Mouse (Mus musculus): ENCODE data around the gene Bend4.

Gene Bend4

GRCm38 (mm10) chr5:67419407-67419806 is 8.7 kb downstream of the Bend4 start:
- no peak for DNase-seq (ENCODE audit: low read depth, low spot score)

GRCm38 (mm10) chr5:67411475-67411874 is 16.6 kb downstream of the Bend4 start:
- DNase-seq (ENCODE audit: low read depth, low spot score): no peak

- no peak for DNase-seq (ENCODE audit: low read depth, low spot score)
Measured at GRCm38 (mm10) chr5:67410426-67410825, 17.7 kb downstream of the Bend4 start.

GRCm38 (mm10) chr5:67408391-67408790 is 19.7 kb downstream of the Bend4 start:
- no peak for DNase-seq (ENCODE audit: low read depth, low spot score)

- no peak for DNase-seq (ENCODE audit: low read depth, low spot score)
Measured at GRCm38 (mm10) chr5:67404919-67405318, 23.2 kb downstream of the Bend4 start.

GRCm38 (mm10) chr5:67404380-67404779 is 23.7 kb downstream of the Bend4 start:
- no peak for DNase-seq (ENCODE audit: low read depth, low spot score)

DNA sequence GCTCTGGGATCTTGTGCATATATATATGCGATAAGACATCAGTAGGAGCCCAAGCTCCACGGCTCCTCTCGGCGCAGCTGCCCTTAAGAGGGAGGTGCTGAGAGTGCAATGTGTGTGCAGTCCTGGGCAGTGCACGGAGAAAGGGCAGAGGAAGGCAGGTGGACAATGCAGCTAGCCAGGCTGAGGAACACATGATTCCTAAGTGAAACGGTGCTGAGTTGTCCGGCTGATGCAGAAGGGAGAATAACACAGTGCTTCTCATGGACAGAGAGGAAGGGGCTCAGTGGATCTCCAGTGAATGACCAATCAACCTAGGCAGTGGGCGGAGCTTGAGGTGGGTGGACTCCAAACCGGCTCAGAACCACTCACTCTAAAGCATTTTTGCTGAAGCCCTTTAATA is 26.5 kb downstream of the Bend4 start:
- no peak for DNase-seq (ENCODE audit: low read depth, low spot score)

DNA sequence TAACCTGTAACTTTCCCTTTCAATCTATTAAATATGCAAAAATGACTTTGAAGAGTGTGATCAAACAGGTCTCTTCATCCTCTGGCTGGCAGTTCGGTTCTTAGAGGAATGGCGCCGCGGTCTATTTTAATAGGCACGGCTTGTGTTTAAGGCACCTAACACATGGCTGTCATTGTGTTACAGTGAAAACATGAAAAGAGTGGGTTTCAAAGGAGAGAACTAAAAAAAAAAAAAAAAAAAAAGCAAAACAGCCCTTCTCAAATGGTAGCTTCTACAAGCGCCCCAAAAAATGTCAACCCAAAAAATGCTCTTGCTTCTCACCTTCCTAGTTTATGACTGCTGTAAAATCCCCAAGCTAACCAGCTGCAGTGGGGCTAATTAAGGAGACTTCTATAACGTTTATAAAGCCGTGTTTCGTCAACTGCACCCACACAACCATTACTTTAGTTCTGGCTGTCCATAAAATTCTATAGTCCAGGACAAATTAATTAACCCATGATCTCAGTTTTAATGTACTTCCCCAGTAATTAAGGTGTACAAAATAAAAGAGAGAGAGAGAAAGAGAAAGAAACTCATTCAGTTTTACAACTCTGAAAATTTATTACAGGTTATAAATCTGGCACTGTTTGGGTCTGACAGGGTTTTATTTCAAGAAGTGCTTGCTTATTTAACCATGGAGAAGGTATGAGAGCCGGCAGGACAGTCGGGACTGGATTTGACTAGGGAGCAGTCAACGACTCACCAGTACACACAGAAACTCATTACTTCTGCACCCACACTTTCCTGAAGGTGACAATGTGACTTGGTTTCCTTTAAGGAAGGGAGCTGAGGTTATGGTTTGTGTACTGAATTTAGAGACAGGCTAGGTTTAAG is 27.3 kb downstream of the Bend4 start:
- no peak for DNase-seq (ENCODE audit: low read depth, low spot score)

GRCm38 (mm10) chr5:67399876-67400607 is 28.1 kb downstream of the Bend4 start:
- no peak for DNase-seq (ENCODE audit: low read depth, low spot score)

DNA sequence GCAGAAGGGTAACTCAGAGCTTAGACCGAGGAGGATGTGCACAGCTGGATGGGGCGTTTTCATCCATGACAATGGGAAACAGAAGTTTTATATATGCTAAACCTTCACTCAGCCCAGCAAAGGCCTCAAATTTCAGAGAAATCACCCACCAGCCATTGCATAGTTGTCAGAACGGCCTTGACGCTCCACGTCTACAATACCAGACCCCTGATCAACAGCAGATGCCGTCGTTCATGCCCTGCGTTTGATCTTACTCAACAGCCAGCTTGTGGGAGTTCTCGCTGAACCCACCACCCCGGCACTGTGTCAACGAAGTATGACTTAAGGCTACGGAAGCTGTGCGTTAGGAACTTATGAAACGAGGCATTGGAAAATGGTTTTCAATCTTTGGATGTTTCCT is 30.9 kb downstream of the Bend4 start:
- DNase-seq (ENCODE audit: low read depth, low spot score): no peak

DNA sequence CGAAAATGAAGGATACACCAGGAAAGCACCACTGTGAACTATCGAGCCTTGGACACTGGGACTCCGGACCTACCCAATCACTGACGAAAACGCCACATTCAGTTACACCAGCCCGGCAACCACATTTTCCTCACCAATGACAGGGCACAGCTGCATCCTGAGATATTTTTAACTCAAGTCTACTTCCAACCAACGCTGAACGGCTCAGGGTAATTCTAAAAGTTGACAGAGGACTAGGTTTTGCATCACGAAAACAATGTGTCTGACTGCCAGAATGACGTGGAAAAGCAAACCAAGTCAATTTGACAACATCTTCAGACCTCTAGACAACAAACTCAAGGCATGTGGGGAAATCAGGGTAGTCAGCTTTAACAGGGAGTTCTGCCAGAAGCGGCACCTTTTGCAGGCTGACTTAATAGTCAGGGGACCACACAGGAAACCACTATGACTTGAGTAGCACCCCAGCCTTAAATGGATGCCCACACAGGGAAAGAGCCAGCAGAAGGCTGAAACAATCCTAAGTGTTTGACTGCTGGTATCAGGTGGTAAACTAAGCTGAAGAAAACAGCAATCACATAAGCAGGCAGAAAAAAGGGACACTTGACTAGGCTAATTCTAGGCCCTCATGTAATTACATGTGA is 32.8 kb downstream of the Bend4 start:
- no peak for DNase-seq (ENCODE audit: low read depth, low spot score)

DNA sequence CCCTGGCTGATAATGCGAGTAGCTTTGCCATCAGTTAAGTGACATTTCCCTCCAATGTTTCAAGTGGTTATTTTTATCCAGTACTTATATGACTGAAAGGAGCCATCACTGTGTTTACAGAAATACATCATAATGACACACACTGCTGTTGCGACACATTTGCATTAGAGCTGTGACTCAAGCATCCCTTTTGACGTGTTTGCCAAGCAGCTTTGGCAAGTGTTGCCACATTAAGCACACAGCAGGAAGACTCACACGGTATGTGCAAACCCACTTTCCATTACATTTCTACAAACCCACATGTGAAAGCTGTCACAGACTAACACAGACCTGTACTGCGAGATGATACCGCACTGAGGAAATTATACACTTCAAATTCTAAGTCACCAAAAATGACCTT is 34.2 kb downstream of the Bend4 start:
- no peak for DNase-seq (ENCODE audit: low read depth, low spot score)

GRCm38 (mm10) chr5:67382556-67382955 is 45.6 kb downstream of the Bend4 start:
- no peak for DNase-seq (ENCODE audit: low read depth, low spot score)

GRCm38 (mm10) chr5:67381690-67382089 is 46.4 kb downstream of the Bend4 start:
- DNase-seq (ENCODE audit: low read depth, low spot score): no peak

DNA sequence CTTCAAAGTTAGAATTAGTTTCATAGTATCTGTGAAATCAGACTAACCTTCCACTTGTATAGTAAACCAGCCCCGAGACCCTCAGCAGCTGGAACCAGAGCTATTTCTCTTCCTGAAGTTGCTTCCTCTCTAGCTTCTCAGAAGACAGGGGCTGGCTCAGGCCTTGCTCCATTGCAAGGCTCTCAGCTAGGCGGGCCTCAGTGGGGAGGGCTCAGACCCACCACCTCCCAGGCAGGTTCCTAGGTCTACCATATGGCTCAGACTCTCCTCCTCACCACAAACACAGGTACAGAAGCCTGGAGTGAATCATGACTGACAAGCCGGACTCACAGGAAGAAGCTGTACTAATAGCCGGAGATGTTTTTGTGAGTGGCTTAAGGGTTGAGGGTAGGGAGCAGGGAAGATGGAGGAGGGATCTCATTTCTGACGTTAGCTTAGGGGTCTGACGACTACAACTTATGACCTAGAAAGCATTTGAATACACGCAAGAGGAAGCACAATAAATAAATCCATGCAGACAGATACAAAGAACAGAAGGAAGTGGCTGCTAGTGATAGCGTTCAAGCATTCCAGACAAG is 51.0 kb downstream of the Bend4 start:
- no peak for DNase-seq (ENCODE audit: low read depth, low spot score)

DNA sequence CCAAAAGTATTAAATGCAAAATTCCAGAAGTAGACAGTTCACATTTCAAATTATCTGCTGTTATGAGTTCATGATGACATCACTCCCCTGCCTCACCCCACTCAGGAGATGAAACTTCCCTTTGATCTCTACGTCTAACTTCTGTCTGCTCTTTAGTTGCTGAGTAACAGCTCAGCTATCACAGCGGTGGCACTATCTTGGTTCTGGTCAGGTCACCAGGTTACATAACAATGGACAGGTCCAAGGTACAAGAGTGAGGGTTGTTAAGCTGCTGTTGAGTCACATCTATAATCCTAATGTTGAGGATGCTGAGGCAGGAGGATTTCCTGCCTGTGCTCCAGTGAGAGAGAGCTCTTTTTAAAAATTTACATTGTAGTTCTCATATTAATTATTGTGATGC is 65.2 kb downstream of the Bend4 start:
- DNase-seq (ENCODE audit: low read depth, low spot score): no peak

GRCm38 (mm10) chr5:67362316-67362715 is 65.8 kb downstream of the Bend4 start:
- no peak for DNase-seq (ENCODE audit: low read depth, low spot score)

DNA sequence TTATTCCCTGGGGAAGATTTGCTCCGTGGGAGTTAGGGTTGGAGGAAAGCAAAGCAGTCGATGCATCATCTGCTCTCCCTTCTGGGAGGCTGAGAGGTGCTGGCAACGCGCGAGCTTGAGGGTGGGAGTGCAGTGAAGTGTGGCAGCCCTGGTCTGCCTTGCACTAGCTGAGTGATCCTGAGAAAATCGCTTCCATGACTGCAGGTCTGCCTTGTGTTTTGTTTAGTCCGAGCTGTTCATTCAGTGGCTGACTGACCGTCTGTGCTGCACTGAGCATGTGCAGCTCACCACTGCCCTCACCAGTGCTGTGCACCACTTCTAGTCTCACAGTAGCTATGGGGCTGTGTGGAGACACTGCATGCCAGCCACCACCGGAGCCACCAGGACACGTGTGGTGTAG is 79.2 kb downstream of the Bend4 start:
- DNase-seq (ENCODE audit: low read depth, low spot score): no peak

DNA sequence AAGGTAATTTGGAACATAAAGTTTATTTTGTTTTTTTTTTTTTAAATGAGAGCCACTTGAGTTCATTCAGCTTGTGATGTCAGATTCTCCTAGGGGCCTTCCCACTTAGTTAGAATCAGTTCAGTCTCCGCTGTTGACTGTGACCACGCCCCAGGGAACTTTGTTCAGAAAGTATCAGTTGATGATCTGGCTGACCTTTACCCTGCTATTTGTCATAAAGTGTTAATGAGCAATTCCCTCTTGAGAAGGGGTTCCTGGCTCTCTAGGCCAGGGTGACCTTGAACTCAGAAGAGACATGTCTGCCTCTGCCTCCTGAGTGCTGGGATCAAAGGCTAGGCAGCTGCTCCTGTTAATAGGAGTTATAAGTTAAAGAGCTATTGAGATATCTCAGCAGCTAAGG is 81.0 kb downstream of the Bend4 start:
- DNase-seq (ENCODE audit: low read depth, low spot score): no peak

Data from c-Kit-negative CD71-positive TER-119-positive erythroid progenitor cells, embryonic 14.5 days (primary cell).